Comparison of ENCODE assay signal across 16 mouse cellular contexts in the genomic region with DNA sequence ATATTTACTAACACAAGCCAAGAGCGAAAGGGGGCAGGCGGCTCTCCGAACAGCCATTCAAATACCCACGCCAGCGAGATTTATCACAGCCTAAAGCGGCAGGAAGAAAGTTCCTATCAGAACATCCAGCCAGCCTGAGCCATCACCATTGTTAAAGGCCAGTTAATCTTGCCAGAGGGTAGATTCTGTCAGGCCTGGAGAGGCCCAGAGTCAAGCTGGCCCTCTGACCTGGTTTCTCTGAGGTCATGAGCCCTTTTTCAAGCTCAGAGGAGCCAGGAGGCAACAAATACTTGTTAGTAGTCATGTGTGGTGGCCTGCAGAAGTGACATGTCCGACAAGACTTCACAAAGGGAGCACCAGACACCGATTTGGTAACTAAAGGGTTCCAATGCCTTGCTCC. TPM values are rescaled to one million over a fixed set of nuclear protein-coding genes. Genes with fewer than 3 reads are reported as not detected.
A peak's percentile ranks its signal among the peaks of the same experiment; 100 is the strongest.
DNase-seq lines count a peak whose midpoint lies in the region; ATAC-seq and TF ChIP-seq lines count a peak whose summit lies in the region.
"Had no signal": no experiment of that assay in that cellular context is flagged by ENCODE, and none has a peak within 500 bp of the region (broad histone marks: within the 10 kb centered on the region; RNA-seq: fewer than 3 reads in every experiment).

No protein-coding gene starts in this region.

- H3K4me3 ChIP-seq in heart, embryonic 13.5 days, result no peak overlapping the region
- no peak overlapping the region for H3K4me3 ChIP-seq in kidney, adult 2 months (ENCODE audit: insufficient read depth, low read depth, low read length)
- H3K4me3 ChIP-seq in embryonic facial prominence, embryonic 10.5 days, result no peak overlapping the region
- H3K4me3 ChIP-seq: embryonic facial prominence, embryonic 12.5 days had no signal

- no peak overlapping the region for H3K4me2 ChIP-seq in heart, embryonic 13.5 days
- H3K4me2 ChIP-seq: embryonic facial prominence, embryonic 12.5 days had no signal

- no peak for TF ChIP-seq POLR2A in kidney, adult 2 months (IDR thresholded peaks at IDR 0.05; ENCODE audit: low read depth, low read length)

- no peaks in the 10 kb centered on the region for H3K9me3 ChIP-seq in heart, embryonic 13.5 days
- H3K9me3 ChIP-seq in embryonic facial prominence, embryonic 10.5 days, result no peaks in the 10 kb centered on the region
- H3K9me3 ChIP-seq: embryonic facial prominence, embryonic 12.5 days had no signal

- TF ChIP-seq CTCF in kidney, adult 2 months (conservative IDR thresholded peaks at IDR 0.05; ENCODE audit: insufficient read depth, insufficient read length, low read depth, low read length), result no peak

- intact Hi-C loops in heart, postnatal 36 days (cut with DNase I), result no loop called here

- H3K4me1 ChIP-seq in heart, embryonic 13.5 days, result peaks cover 51% of the 10 kb centered on the region
- H3K4me1 ChIP-seq in kidney, adult 2 months (ENCODE audit: control insufficient read depth, insufficient read depth, low read length), result no peaks in the 10 kb centered on the region
- peaks cover 68% of the 10 kb centered on the region for H3K4me1 ChIP-seq in embryonic facial prominence, embryonic 10.5 days

- no peak for ATAC-seq in heart, embryonic 13.5 days (ENCODE audit: extremely low read depth, insufficient number of reproducible peaks, low FRiP score, low TSS enrichment)
- ATAC-seq: CD4-positive, CD25-positive, alpha-beta regulatory T cell, adult 4 months; inflammation-experienced regulatory T-cells, adult 6 months; lung, postnatal 0 days had no signal

- H3K27ac ChIP-seq in heart, embryonic 13.5 days (replicated peaks), result peak overlapping the region; percentile 76
- H3K27ac ChIP-seq in kidney, adult 2 months (ENCODE audit: insufficient read depth, low read depth, low read length), result no peak overlapping the region
- 0 out of 2 replicates have a peak overlapping the region, but pooled peaks have one; percentile 31 for H3K27ac ChIP-seq in embryonic facial prominence, embryonic 10.5 days (replicated peaks)
- H3K27ac ChIP-seq: embryonic facial prominence, embryonic 12.5 days; liver, embryonic 14.5 days had no signal

- DNase-seq in heart, postnatal 36 days, result no peak
- DNase-seq in kidney, adult 2 months, result peak; percentile 42
- DNase-seq in kidney, postnatal 10 days, result no peak
- DNase-seq in embryo, embryonic 10.5 days (ENCODE audit: low spot score), result peak; percentile 72
- no peak for DNase-seq in embryonic facial prominence, embryonic 10.5 days (ENCODE audit: low spot score)
- DNase-seq in T-cell, adult 2 months (ENCODE audit: low spot score), result no peak
- DNase-seq: adrenal gland, postnatal 10 days; cerebellum, adult 8-10 months; gastrocnemius, postnatal 25 days; left cerebral cortex, postnatal 4 days had no signal

- H3K36me3 ChIP-seq in heart, embryonic 13.5 days, result no peaks in the 10 kb centered on the region
- no peaks in the 10 kb centered on the region for H3K36me3 ChIP-seq in kidney, adult 2 months (ENCODE audit: control insufficient read depth, insufficient read depth, low read length)
- no peaks in the 10 kb centered on the region for H3K36me3 ChIP-seq in embryonic facial prominence, embryonic 10.5 days (replicated peaks)
- H3K36me3 ChIP-seq: embryonic facial prominence, embryonic 12.5 days had no signal

- H3K27me3 ChIP-seq in heart, embryonic 13.5 days (replicated peaks), result no peaks in the 10 kb centered on the region
- H3K27me3 ChIP-seq in kidney, adult 2 months (replicated peaks; ENCODE audit: control insufficient read depth, insufficient read depth, low read length), result no peaks in the 10 kb centered on the region
- 0 out of 2 replicates have a peak, but pooled peaks cover 13% of the 10 kb centered on the region for H3K27me3 ChIP-seq in embryonic facial prominence, embryonic 10.5 days (replicated peaks; ENCODE audit: low read depth, poor library complexity, severe bottlenecking)
- H3K27me3 ChIP-seq: embryonic facial prominence, embryonic 12.5 days had no signal

- peak overlapping the region; percentile 35; the same call in 1 of the 2 replicates for H3K9ac ChIP-seq in heart, embryonic 13.5 days
- H3K9ac ChIP-seq: embryonic facial prominence, embryonic 12.5 days; liver, embryonic 14.5 days had no signal

- 26% methylated on average over 8 of the region's 8 CpGs for WGBS in heart, embryonic 13.5 days
- 68% methylated on average over 8 of the region's 8 CpGs for WGBS in kidney, adult 2 months
- WGBS in embryonic facial prominence, embryonic 10.5 days, result 26% methylated on average over 8 of the region's 8 CpGs

RNA-seq across cellular contexts. Expression of a gene that starts 28.3 kb away (rescaled TPM):
- polyA plus RNA-seq in heart, embryonic 13.5 days (2015; fragmentation: Nextera tagmentation; extraction: Ambion mirVana), result 5.3 and 6.3 TPM in 2 replicates
- 10 to 100 TPM; 22.0 to 23.2 TPM for total RNA-seq in heart, postnatal 36 days (2021)
- polyA plus RNA-seq in kidney, adult 2 months (2012; rRNA removed), result 4.6 and 4.7 TPM in 2 replicates
- polyA plus RNA-seq in embryonic facial prominence, embryonic 10.5 days (2016; fragmentation: Nextera tagmentation; extraction: Ambion mirVana), result 2.6 and 2.8 TPM in 2 replicates

Comparison
In these comparisons a context has a peak if more than half of its experiments do, and no peak if none do; other contexts are left out.
1. DNase-seq: peak in kidney, adult 2 months (single experiment) and embryo, embryonic 10.5 days (single experiment); none in heart, postnatal 36 days (0 of 2), kidney, postnatal 10 days (single experiment), embryonic facial prominence, embryonic 10.5 days (single experiment) and T-cell, adult 2 months (single experiment).